Mouse (Mus musculus) lung, embryonic 14.5 days (tissue): ENCODE data around the gene Cmpk2. TPM values are rescaled to one million over a fixed set of nuclear protein-coding genes. Genes with fewer than 3 reads are reported as not detected.
A peak's percentile ranks its signal among the peaks of the same experiment; 100 is the strongest.

Experiments
- ATAC-seq: fragments of 200-750 bp; cut with Nextera tagmentation; 2 replicates; pipeline ENCODE4 v1.8.0; 2017; ENCODE audit warnings: mild to moderate bottlenecking, moderate TSS enrichment, moderate library complexity; ENCODE audit not compliant: insufficient read depth
- DNase-seq: peaks from one replicate; pipeline ENCODE4 v3.0.0-alpha.2; 2015
- H3K27ac ChIP-seq: fragments of 300-500 bp; sonication (generic); 2 replicates; pipeline ENCODE4 v1.5.1; 2014; ENCODE audit warnings: low read depth, mild to moderate bottlenecking, moderate library complexity
- H3K27me3 ChIP-seq: fragments of 300-500 bp; sonication (generic); 2 replicates; pipeline ENCODE4 v1.6.1; 2014; ENCODE audit warnings: low read length, control low read depth; ENCODE audit not compliant: insufficient read depth
- H3K36me3 ChIP-seq: fragments of 300-500 bp; sonication (generic); 2 replicates; pipeline ENCODE4 v1.6.1; 2014; ENCODE audit warnings: control low read depth; ENCODE audit not compliant: insufficient read depth
- H3K4me1 ChIP-seq: fragments of 300-500 bp; sonication (generic); 2 replicates; pipeline ENCODE4 v1.6.1; 2014; ENCODE audit warnings: antibody characterized with exemption, control low read depth; ENCODE audit not compliant: insufficient read depth
- H3K4me2 ChIP-seq: fragments of 300-500 bp; sonication (generic); 2 replicates; pipeline ENCODE4 v1.6.1; 2014; ENCODE audit warnings: mild to moderate bottlenecking
- H3K4me3 ChIP-seq: fragments of 300-500 bp; sonication (generic); 2 replicates; pipeline ENCODE4 v1.5.1; 2014; ENCODE audit warnings: low read depth, low read length
- H3K9ac ChIP-seq: fragments of 300-500 bp; sonication (generic); 2 replicates; pipeline ENCODE4 v1.6.1; 2014
- H3K9me3 ChIP-seq: fragments of 300-500 bp; sonication (generic); 2 replicates; pipeline ENCODE4 v1.6.1; 2016; ENCODE audit warnings: low read depth, low read length, control low read depth
- CTCF ChIP-seq: IDR thresholded peaks from 2 replicates; pipeline ENCODE4 v1.5.1; 2016; ENCODE audit warnings: antibody characterized with exemption, low read depth
- WGBS: fragments of 180-500 bp; shearing (Covaris S2); extraction: QIAGEN DNeasy Blood & Tissue Kit; methylation state at CpG from one replicate; pipeline ENCODE4 v1.1.7; 2014; 5-methylcytosine and 5-hydroxymethylcytosine counted together
- polyA plus RNA-seq: library from polyadenylated mRNA; unstranded; fragments of >200 nt; fragmentation: Nextera tagmentation; extraction: Ambion mirVana; gene quantifications from 2 replicates; pipeline ENCODE4 v1.2.1, GENCODE M21; 2014

Cmpk2 gene
- polyA plus RNA-seq, 1 experiment from 2014 or later = 5.8 TPM

GRCm38 (mm10) chr12:26510971-26511370 lies 42.0 kb downstream of the Cmpk2 start:
- H3K4me1 ChIP-seq = no peaks in the 10 kb centered on the region
- no peaks in the 10 kb centered on the region for H3K36me3 ChIP-seq
- H3K4me2 ChIP-seq = no peak overlapping the region
- DNase-seq (no peak), ATAC-seq (no peak)
- TF ChIP-seq CTCF = no peak
- H3K27ac ChIP-seq = no peak overlapping the region
- no peak overlapping the region for H3K9ac ChIP-seq
- 89% methylated on average over 4 of the region's 4 CpGs for WGBS
- H3K4me3 ChIP-seq = no peak overlapping the region
- no peaks in the 10 kb centered on the region for H3K9me3 ChIP-seq
- H3K27me3 ChIP-seq = no peaks in the 10 kb centered on the region

DNA sequence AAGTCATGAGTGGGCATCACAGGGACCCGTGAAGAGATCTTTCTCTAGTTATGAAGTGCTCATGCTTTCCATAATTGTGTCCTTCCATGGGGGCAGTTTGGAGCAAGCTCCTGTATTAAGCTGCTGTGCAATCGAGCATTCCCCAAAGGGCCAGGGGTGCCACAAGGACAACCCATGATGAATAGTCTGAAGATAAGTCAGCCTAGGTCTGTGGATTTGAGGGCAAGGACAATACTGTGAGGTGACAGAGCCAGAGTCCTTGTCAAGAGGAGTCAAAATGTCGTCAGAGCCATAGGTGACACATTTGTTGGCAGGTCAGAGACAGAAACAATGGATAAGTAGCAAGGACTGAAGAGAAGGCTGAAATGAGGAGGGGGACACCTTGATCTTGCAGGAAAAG lies 49.2 kb downstream of the Cmpk2 start:
- ATAC-seq (no peak), DNase-seq (no peak)
- Histone ChIP-seq H3K4me1 (no peaks in the 10 kb centered on the region), H3K27ac (no peak overlapping the region), H3K9ac (no peak overlapping the region), H3K27me3 (no peaks in the 10 kb centered on the region), H3K9me3 (no peaks in the 10 kb centered on the region), H3K4me2 (no peak overlapping the region), H3K4me3 (no peak overlapping the region), H3K36me3 (no peaks in the 10 kb centered on the region)
- 60% methylated on average over 3 of the region's 3 CpGs for WGBS
- no peak for TF ChIP-seq CTCF

GRCm38 (mm10) chr12:26524943-26525697 lies 56.1 kb downstream of the Cmpk2 start:
- DNase-seq (peak; percentile 69), ATAC-seq (peak; percentile 49; the same call in 1 of the 2 replicates)
- H3K36me3 ChIP-seq = no peaks in the 10 kb centered on the region
- no peak overlapping the region for H3K4me3 ChIP-seq
- no peaks in the 10 kb centered on the region for H3K27me3 ChIP-seq
- no peak for TF ChIP-seq CTCF
- no peak overlapping the region for H3K4me2 ChIP-seq
- H3K27ac ChIP-seq = no peak overlapping the region; the same call in 1 of the 2 replicates
- no peaks in the 10 kb centered on the region for H3K9me3 ChIP-seq
- 36% methylated on average over 3 of the region's 3 CpGs for WGBS
- no peaks in the 10 kb centered on the region for H3K4me1 ChIP-seq
- H3K9ac ChIP-seq = no peak overlapping the region

DNA sequence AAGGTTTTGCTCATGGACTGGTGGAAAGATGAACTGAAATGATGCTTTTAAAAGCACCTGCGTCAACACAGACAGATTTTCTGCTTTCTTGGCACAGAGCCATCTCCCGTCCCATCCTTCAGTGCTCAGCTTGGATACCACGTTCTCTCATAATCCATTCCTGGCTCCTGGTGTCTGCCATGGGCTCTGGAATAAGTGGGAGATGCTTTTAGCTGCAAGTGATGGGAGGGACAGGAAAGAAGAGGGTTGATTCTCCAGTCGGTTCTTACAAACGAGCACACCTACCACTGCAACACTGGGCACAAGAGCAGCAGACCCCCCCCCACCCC lies 56.7 kb downstream of the Cmpk2 start:
- no peak overlapping the region for H3K4me3 ChIP-seq
- H3K4me1 ChIP-seq = no peaks in the 10 kb centered on the region
- peak; percentile 20 for DNase-seq
- H3K9ac ChIP-seq = no peak overlapping the region
- H3K4me2 ChIP-seq = no peak overlapping the region
- WGBS = 29% methylated on average over 5 of the region's 5 CpGs
- no peaks in the 10 kb centered on the region for H3K9me3 ChIP-seq
- ATAC-seq = no peak
- no peak for TF ChIP-seq CTCF
- H3K27me3 ChIP-seq = no peaks in the 10 kb centered on the region
- H3K27ac ChIP-seq = no peak overlapping the region
- H3K36me3 ChIP-seq = no peaks in the 10 kb centered on the region

Other genes starting within 250 kb of the Cmpk2 start
- 45.6 and 46.9 TPM in 2 replicates for gene Rnf144a, start 54.0 kb upstream of the Cmpk2 start, polyA plus RNA-seq
- 0.30 and 0.31 TPM in 2 replicates for gene Rsad2, start 12.8 kb upstream of the Cmpk2 start, polyA plus RNA-seq